Mouse (Mus musculus) midbrain, postnatal 0 days (tissue): ENCODE results near the gene Mcat. TPM values are rescaled to one million over a fixed set of nuclear protein-coding genes. Genes with fewer than 3 reads are reported as not detected.

Experiments
- ATAC-seq: fragments of 200-750 bp; cut with Nextera tagmentation; 2 replicates; pipeline ENCODE4 v1.8.0; 2017; ENCODE audit warnings: moderate number of reproducible peaks, mild to moderate bottlenecking, moderate TSS enrichment, moderate library complexity; ENCODE audit not compliant: low FRiP score
- DNase-seq: peaks from one replicate; pipeline ENCODE4 v3.0.0-alpha.2; 2015; ENCODE audit warnings: low spot score
- H3K27ac ChIP-seq: fragments of 300-500 bp; sonication (generic); 2 replicates; pipeline ENCODE4 v1.5.1; 2014; ENCODE audit warnings: low read depth, mild to moderate bottlenecking, low read length, mixed read lengths
- H3K27me3 ChIP-seq: fragments of 300-500 bp; sonication (generic); 2 replicates; pipeline ENCODE4 v1.6.1; 2014; ENCODE audit warnings: low read length, control low read depth, mixed read lengths; ENCODE audit not compliant: insufficient read depth
- H3K36me3 ChIP-seq: fragments of 300-500 bp; sonication (generic); 2 replicates; pipeline ENCODE4 v1.6.1; 2014; ENCODE audit warnings: low read length, control low read depth, mixed read lengths; ENCODE audit not compliant: insufficient read depth
- H3K4me1 ChIP-seq: fragments of 300-500 bp; sonication (generic); 2 replicates; pipeline ENCODE4 v1.6.1; 2014; ENCODE audit warnings: mild to moderate bottlenecking, control low read depth, antibody characterized with exemption, low read length, mixed read lengths; ENCODE audit not compliant: insufficient read depth
- H3K4me2 ChIP-seq: fragments of 300-500 bp; sonication (generic); 2 replicates; pipeline ENCODE4 v1.6.1; 2014; ENCODE audit warnings: low read depth, mild to moderate bottlenecking, low read length, mixed read lengths; ENCODE audit not compliant: poor library complexity, severe bottlenecking
- H3K4me3 ChIP-seq: fragments of 300-500 bp; sonication (generic); 2 replicates; pipeline ENCODE4 v1.5.1; 2014; ENCODE audit warnings: low read depth, mild to moderate bottlenecking, low read length, moderate library complexity
- H3K9ac ChIP-seq: fragments of 300-500 bp; sonication (generic); replicated peaks from 2 replicates; pipeline ENCODE4 v1.6.1; 2014; ENCODE audit warnings: mild to moderate bottlenecking, low read length, moderate library complexity, mixed read lengths; ENCODE audit not compliant: poor library complexity, severe bottlenecking
- H3K9me3 ChIP-seq: fragments of 300-500 bp; sonication (generic); 2 replicates; pipeline ENCODE4 v1.6.1; 2016; ENCODE audit warnings: low read length, control low read depth
- CTCF ChIP-seq: IDR thresholded peaks from 2 replicates; pipeline ENCODE4 v1.5.1; 2016; ENCODE audit warnings: antibody characterized with exemption, mild to moderate bottlenecking
- WGBS: fragments of 180-500 bp; shearing (Covaris S2); extraction: QIAGEN DNeasy Blood & Tissue Kit; methylation state at CpG from one replicate; pipeline ENCODE4 v1.1.7; 2014; 5-methylcytosine and 5-hydroxymethylcytosine counted together
- polyA plus RNA-seq: library from polyadenylated mRNA; unstranded; fragments of >200 nt; fragmentation: Nextera tagmentation; extraction: Ambion mirVana; gene quantifications from 2 replicates; pipeline ENCODE4 v1.2.1, GENCODE M21; 2015
- total RNA-seq: library from RNA; depleted of rRNA; stranded (reverse); fragments of >200 nt; gene quantifications from 2 replicates; pipeline ENCODE4 v1.2.3, GENCODE M21; 2014

Gene Mcat
- total and polyA plus RNA-seq, 2 experiments from 2014 or later: 34.6 to 43.9 TPM

DNA sequence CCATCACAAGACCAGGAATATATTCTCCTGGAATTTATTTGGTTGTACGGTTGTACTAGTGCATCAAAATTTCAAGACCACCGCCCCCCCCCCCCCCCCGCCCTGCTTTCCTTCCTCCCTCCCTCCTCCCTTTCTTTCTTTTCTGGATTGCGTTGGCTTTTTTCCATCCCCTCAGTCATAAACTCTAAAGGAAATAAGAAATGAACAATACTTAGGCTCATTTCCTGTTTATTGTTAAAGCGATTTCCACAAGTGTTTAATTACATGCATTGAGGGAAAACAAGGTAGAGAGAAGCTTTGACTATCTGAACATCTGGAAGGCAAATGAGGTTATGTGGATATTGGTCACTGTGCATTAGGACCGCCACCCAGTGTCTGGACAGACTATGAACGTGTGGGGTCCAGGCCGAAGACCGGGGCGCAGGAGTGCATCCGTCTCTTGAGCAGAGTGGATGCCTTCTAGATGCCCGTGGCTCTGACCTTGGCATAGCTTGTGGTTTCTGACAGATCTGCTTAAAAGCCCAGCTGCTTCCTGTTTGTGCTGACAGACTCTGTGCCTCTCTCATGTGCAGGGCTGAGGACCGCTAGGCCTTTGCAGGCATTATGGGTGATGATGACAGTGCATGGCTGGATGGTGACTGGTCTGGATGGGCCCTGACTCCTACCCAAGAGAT, 38.9 kb upstream of the Mcat start:
- WGBS: 88% methylated on average over 13 of the region's 13 CpGs
- DNase-seq (no peak), ATAC-seq (no peak)
- Histone ChIP-seq H3K4me3 (no peak overlapping the region), H3K9ac (no peak overlapping the region), H3K4me1 (no peaks in the 10 kb centered on the region), H3K27ac (no peak overlapping the region), H3K4me2 (no peak overlapping the region), H3K9me3 (no peaks in the 10 kb centered on the region), H3K27me3 (no peaks in the 10 kb centered on the region), H3K36me3 (no peaks in the 10 kb centered on the region)
- no peak for TF ChIP-seq CTCF

DNA sequence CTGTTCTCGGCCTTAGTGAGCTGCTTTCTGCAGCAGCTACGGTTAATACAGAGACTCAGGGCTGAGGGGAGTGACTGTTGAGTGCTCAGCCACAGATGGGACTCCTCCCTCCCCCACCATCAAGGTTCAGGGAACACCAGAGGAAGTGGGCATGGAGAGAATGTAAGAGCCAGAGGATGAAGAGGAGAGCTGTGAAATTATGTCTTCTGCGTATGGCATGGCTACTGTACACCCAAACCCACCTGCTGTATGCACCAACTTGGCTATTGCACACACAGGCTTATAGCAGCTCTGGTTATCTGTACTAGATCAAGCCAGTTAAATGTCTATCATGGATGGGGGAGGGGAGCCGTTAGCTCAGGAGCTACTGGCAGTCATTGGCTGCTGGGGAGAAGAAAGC, 37.6 kb upstream of the Mcat start:
- Histone ChIP-seq H3K36me3 (no peaks in the 10 kb centered on the region), H3K4me1 (no peaks in the 10 kb centered on the region), H3K9me3 (no peaks in the 10 kb centered on the region), H3K9ac (no peak overlapping the region), H3K27me3 (no peaks in the 10 kb centered on the region), H3K4me2 (no peak overlapping the region), H3K4me3 (no peak overlapping the region), H3K27ac (no peak overlapping the region)
- no peak for TF ChIP-seq CTCF
- no peak for ATAC-seq
- DNase-seq: no peak
- WGBS: 73% methylated on average over 4 of the region's 4 CpGs

DNA sequence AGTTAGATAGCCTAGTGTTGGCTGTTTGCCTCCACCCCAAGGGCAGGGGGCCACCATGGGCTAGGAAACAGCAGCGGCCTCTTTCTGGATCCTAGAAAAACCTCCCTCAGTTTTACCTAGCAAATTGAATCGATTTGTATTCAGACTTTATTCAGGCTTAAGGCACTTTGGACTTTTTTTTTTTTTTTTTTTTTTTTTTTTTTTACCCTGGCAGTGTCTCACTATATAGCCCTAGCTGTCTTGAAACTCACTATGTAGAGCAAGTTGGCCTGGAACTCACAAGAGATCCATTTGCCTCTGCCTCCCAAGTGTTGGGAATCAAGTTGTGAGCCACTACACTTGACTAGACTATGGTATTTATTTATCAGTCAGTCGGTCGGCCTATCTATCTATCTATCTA, 33.2 kb upstream of the Mcat start:
- Histone ChIP-seq H3K9me3 (no peaks in the 10 kb centered on the region), H3K36me3 (no peaks in the 10 kb centered on the region), H3K4me1 (peaks cover 8% of the 10 kb centered on the region), H3K4me3 (no peak overlapping the region), H3K27me3 (no peaks in the 10 kb centered on the region), H3K4me2 (no peak overlapping the region), H3K27ac (no peak overlapping the region), H3K9ac (no peak overlapping the region)
- DNase-seq (no peak), ATAC-seq (no peak)
- 90% methylated on average over 4 of the region's 4 CpGs for WGBS
- TF ChIP-seq CTCF: no peak

DNA sequence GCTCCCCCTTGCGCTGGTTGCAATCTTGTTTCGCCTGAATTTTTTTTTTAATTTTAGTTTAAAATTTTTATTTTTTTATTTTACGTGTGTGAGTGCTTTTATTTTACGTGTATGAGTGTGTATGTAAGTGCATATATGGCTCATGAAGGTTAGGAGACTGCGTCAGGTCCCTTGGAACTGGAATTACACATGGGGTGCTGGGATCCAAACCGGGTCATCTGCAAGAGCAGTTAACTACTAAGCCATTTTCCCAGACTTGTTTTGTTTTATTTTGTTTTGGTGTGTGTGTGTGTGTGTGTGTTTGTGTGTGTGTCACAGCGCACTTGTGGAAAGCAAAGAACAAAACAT, 31.8 kb upstream of the Mcat start:
- no peak for ATAC-seq
- Histone ChIP-seq H3K4me2 (peak overlapping the region; percentile 80), H3K27ac (no peak overlapping the region), H3K27me3 (no peaks in the 10 kb centered on the region), H3K9ac (peak overlapping the region; percentile 72), H3K4me3 (peak overlapping the region; percentile 75), H3K9me3 (no peaks in the 10 kb centered on the region), H3K36me3 (peaks cover 8% of the 10 kb centered on the region; the same call in 1 of the 2 replicates), H3K4me1 (peaks cover 8% of the 10 kb centered on the region)
- WGBS: 39% methylated on average over 7 of the region's 7 CpGs
- no peak for TF ChIP-seq CTCF
- no peak for DNase-seq

DNA sequence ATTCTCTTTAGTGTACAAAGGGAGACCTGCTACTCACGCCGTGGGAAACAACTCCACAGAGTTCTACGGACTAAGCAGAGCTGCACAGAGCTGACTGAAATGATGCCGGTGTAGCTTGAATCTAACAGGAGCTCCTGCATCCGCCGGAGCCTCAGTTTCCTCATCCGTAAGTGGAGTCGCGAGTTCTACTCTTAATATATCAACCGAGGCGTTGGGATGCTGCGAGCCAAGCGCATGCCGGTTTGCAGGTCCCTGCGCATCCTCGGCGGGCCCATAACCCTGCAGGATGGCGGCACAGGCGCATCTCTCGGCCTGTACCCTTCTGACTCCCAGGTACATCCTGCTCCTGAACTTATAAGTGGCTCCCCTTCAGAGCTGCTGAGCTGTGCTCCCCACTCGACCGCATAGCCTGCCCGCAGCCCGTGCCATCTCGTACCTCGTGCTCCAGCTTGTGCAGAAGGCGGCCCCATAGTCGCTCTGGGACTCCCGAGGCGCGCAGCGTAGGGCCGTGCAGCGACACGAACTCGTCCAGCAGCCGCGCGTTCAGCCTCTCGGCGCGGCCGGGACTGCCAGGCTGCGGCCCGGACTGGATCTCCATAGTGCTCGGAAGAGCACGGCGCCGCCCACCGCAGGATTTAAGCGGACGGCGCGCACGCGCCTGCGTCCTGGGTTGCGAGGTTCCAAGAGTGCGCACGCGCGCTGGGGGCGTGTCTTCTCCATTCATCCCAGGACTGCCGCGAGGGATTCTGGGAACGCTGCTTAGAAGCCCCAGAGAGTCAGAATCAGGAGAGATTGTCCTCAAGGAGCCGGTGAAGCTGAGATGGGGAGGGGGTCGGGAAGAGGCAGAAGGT, 31.2 kb upstream of the Mcat start, which contains the start of gene Ttll12:
Gene Ttll12 (minus strand): TSS at position 645 of the 851 bp plus-strand sequence.
- peaks cover 8% of the 10 kb centered on the region; the same call in 1 of the 2 replicates for H3K36me3 ChIP-seq
- DNase-seq: peak; percentile 99
- peak within 1 kb of the TSS; percentile 75 for H3K4me3 ChIP-seq
- H3K27me3 ChIP-seq: no peaks in the 10 kb centered on the region
- peaks cover 8% of the 10 kb centered on the region for H3K4me1 ChIP-seq
- peak within 1 kb of the TSS; percentile 68 for H3K27ac ChIP-seq
- WGBS: under 1% methylated on average over 68 of the region's 68 CpGs
- peak within 1 kb of the TSS; percentile 80 for H3K4me2 ChIP-seq
- no peaks in the 10 kb centered on the region for H3K9me3 ChIP-seq
- peak within 1 kb of the TSS; percentile 72 for H3K9ac ChIP-seq
- peak; percentile 92 for ATAC-seq
- TF ChIP-seq CTCF: peak; percentile 51
